ENCODE assay signal across 8 mouse cellular contexts in the genomic region with DNA sequence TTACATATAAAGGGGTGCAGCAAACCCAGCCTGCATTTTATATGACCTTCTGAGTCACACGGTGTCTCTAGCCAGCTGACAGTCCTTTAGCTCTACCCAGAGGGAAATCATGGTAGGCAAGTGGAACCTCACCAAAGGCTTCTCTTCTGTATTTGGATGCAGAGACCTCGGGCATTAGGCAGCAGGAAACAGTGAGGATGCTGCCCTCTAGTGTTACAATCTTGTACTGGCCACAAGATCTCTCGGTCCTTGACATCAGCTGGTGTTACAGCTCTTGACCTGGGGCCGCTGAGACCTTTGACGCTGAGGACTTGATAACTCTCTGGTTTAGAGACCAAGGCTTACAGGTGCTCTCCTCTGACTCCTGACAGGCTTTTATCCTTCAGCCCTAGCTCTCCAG. TPM values are rescaled to one million over a fixed set of nuclear protein-coding genes. Genes with fewer than 3 reads are reported as not detected.
DNase-seq lines count a peak whose midpoint lies in the region; ATAC-seq and TF ChIP-seq lines count a peak whose summit lies in the region.

No protein-coding gene starts in this region.

- peak overlapping the region; percentile 3 for H3K4me2 ChIP-seq in heart, embryonic 13.5 days

- peaks cover 45% of the 10 kb centered on the region for H3K27me3 ChIP-seq in heart, embryonic 13.5 days (replicated peaks)
- no peaks in the 10 kb centered on the region for H3K27me3 ChIP-seq in spleen, adult 2 months (ENCODE audit: control insufficient read depth, insufficient read depth, low read length)

- H3K4me1 ChIP-seq in heart, embryonic 13.5 days: peaks cover 6% of the 10 kb centered on the region; the same call in 1 of the 2 replicates
- no peaks in the 10 kb centered on the region for H3K4me1 ChIP-seq in spleen, adult 2 months (ENCODE audit: control insufficient read depth, insufficient read depth, insufficient read length)

- no peak overlapping the region for H3K27ac ChIP-seq in heart, embryonic 13.5 days (replicated peaks)
- no peak overlapping the region for H3K27ac ChIP-seq in layer of hippocampus, adult 2 months
- no peak overlapping the region for H3K27ac ChIP-seq in spleen, adult 2 months (ENCODE audit: insufficient read depth, low read length)

- no peak for TF ChIP-seq POLR2A in spleen, adult 2 months (IDR thresholded peaks at IDR 0.05; ENCODE audit: low read depth, low read length)

- 7% methylated on average over 5 of the region's 5 CpGs for WGBS in heart, embryonic 13.5 days
- WGBS in spleen, adult 2 months: 8% methylated on average over 5 of the region's 5 CpGs

- TF ChIP-seq CTCF in layer of hippocampus, adult 2 months (conservative IDR thresholded peaks at IDR 0.05): peak; percentile 94
- TF ChIP-seq CTCF in spleen, adult 2 months (IDR thresholded peaks at IDR 0.05; ENCODE audit: extremely low read depth, insufficient read depth, insufficient read length, insufficient replicate concordance): peak; percentile 56; the same call in 1 of the 2 replicates

- no peak overlapping the region for H3K9ac ChIP-seq in heart, embryonic 13.5 days

- no peaks in the 10 kb centered on the region for H3K9me3 ChIP-seq in heart, embryonic 13.5 days

- no peak overlapping the region for H3K4me3 ChIP-seq in heart, embryonic 13.5 days
- no peak overlapping the region for H3K4me3 ChIP-seq in layer of hippocampus, adult 2 months
- H3K4me3 ChIP-seq in spleen, adult 2 months (ENCODE audit: extremely low read depth, insufficient read depth, insufficient read length): no peak overlapping the region

- no peaks in the 10 kb centered on the region for H3K36me3 ChIP-seq in heart, embryonic 13.5 days
- no peaks in the 10 kb centered on the region for H3K36me3 ChIP-seq in spleen, adult 2 months (ENCODE audit: control insufficient read depth, insufficient read depth, low read length)

- intact Hi-C loops in heart, postnatal 25 days (cut with DNase I): no loop called here

- no peak for ATAC-seq in heart, embryonic 13.5 days (ENCODE audit: extremely low read depth, insufficient number of reproducible peaks, low FRiP score, low TSS enrichment)

- peak; percentile 89 for DNase-seq in heart, adult 11 months
- DNase-seq in heart, postnatal 25 days (ENCODE audit: low spot score): no peak
- DNase-seq in NIH3T3 (ENCODE audit: low read depth): peak; percentile 87
- peak; percentile 80 for DNase-seq in embryo, embryonic 11 days
- peak; percentile 24 to 67 for DNase-seq in layer of hippocampus, adult 2 months (ENCODE audit: low spot score in 2 of 2)
- peak; percentile 80 for DNase-seq in mesoderm, embryonic 11.5 days (ENCODE audit: low read depth, low spot score)
- DNase-seq in spleen, adult 2 months (ENCODE audit: low read depth in 1 of 2, low spot score in 2 of 2): peak in 1 of 2 experiments; percentile 35

RNA-seq across cellular contexts. Expression of a gene that starts 10.0 kb away (rescaled TPM):
- total RNA-seq in heart, postnatal 25 days (2021): 1,000 to 10,000 TPM; 1,136 to 1,153 TPM
- polyA plus RNA-seq in heart, embryonic 13.5 days (2015; fragmentation: Nextera tagmentation; extraction: Ambion mirVana): 603 and 704 TPM in 2 replicates
- total RNA-seq in layer of hippocampus, adult 2 months (2021): 100 to 1,000 TPM; 175 to 180 TPM
- 1.1 and 1.2 TPM in 2 replicates for polyA plus RNA-seq in spleen, adult 2 months (2012; rRNA removed)

RNA-seq across cellular contexts. Expression of a gene that starts 15.5 kb away (rescaled TPM):
- total RNA-seq in heart, postnatal 25 days (2021): not detected
- not detected in 2 replicates for polyA plus RNA-seq in heart, embryonic 13.5 days (2015; fragmentation: Nextera tagmentation; extraction: Ambion mirVana)
- not detected for total RNA-seq in layer of hippocampus, adult 2 months (2021)
- polyA plus RNA-seq in spleen, adult 2 months (2012; rRNA removed): 0.13 and 0.20 TPM in 2 replicates

RNA-seq across cellular contexts. Expression of a gene that starts 23.8 kb away (rescaled TPM):
- 10 to 100 TPM; 93.4 to 99.9 TPM for total RNA-seq in heart, postnatal 25 days (2021)
- polyA plus RNA-seq in heart, embryonic 13.5 days (2015; fragmentation: Nextera tagmentation; extraction: Ambion mirVana): 5.0 and 5.3 TPM in 2 replicates
- 1 to 10 TPM; 4.4 TPM for total RNA-seq in layer of hippocampus, adult 2 months (2021)
- polyA plus RNA-seq in spleen, adult 2 months (2012; rRNA removed): 0.44 and 0.62 TPM in 2 replicates

Comparison
In these comparisons a context has a peak if more than half of its experiments do, and no peak if none do; other contexts are left out.
1. RNA of a gene that starts 10.0 kb away (total RNA-seq): 1,136 to 1,153 TPM in heart, postnatal 25 days; 175 to 180 TPM in layer of hippocampus, adult 2 months; every median in the first group is over 4 times any median in the second.
2. RNA of a gene that starts 23.8 kb away (total RNA-seq): 93.4 to 99.9 TPM in heart, postnatal 25 days; 4.4 TPM in layer of hippocampus, adult 2 months; every median in the first group is over 10 times any median in the second.